Mouse (Mus musculus): Measurements from ENCODE around the gene Kifc3.

GRCm38 (mm10) chr8:95191497-95192175 is 11.0 kb downstream of the Kifc3 start:
- TF ChIP-seq CTCF (IDR thresholded peaks at IDR 0.05 in 2 of 3, conservative IDR thresholded peaks at IDR 0.05 in 1 of 3; ENCODE audit: control insufficient read depth in 1 of 3, insufficient read depth in 1 of 3, low read depth in 2 of 3, low read length in 3 of 3, poor library complexity in 1 of 3, severe bottlenecking in 1 of 3) (peak in 2 of 3 experiments; percentile 3 to 22; a peak in 1 of 6 replicates), POLR2AphosphoS5 (IDR thresholded peaks at IDR 0.05; ENCODE audit: borderline replicate concordance, low read depth, low read length) (no peak), MEF2A (IDR thresholded peaks at IDR 0.05; ENCODE audit: extremely low read depth, insufficient replicate concordance, low read depth, low read length, poor library complexity, severe bottlenecking) (no peak), RAD21 (IDR thresholded peaks at IDR 0.05; ENCODE audit: low read depth, low read length) (no peak; the same call in 1 of the 2 replicates), EP300 (IDR thresholded peaks at IDR 0.05; ENCODE audit: low read depth in 1 of 2, low read length in 2 of 2) (no peak)

Measured in MEL (cell line).